Mouse (Mus musculus): ENCODE data around the gene E2f6.

Gene E2f6

GRCm38 (mm10) chr12:16810525-16811431 is at the start of gene E2f6:
Gene E2f6, plus strand, starts transcription at chr12:16810963.
- no peaks in the 10 kb centered on the region for H3K36me3 ChIP-seq (ENCODE audit: control insufficient read depth, insufficient read depth, low read length, poor library complexity, severe bottlenecking)
- H3K27me3 ChIP-seq (ENCODE audit: control insufficient read depth, insufficient read depth, low read length, poor library complexity, severe bottlenecking) = no peaks in the 10 kb centered on the region
- DNase-seq (ENCODE audit: low read depth, low spot score) = peak; percentile 86

- DNase-seq (ENCODE audit: low read depth, low spot score) = no peak
- no peaks in the 10 kb centered on the region for H3K36me3 ChIP-seq (ENCODE audit: control insufficient read depth, insufficient read depth, low read length, poor library complexity, severe bottlenecking)
- no peaks in the 10 kb centered on the region for H3K27me3 ChIP-seq (ENCODE audit: control insufficient read depth, insufficient read depth, low read length, poor library complexity, severe bottlenecking)
Observed at GRCm38 (mm10) chr12:16761461-16761860, 49.3 kb upstream of the E2f6 start.

GRCm38 (mm10) chr12:16763649-16764422 is 46.9 kb upstream of the E2f6 start:
- DNase-seq (ENCODE audit: low read depth, low spot score) = no peak
- Histone ChIP-seq H3K36me3 (ENCODE audit: control insufficient read depth, insufficient read depth, low read length, poor library complexity, severe bottlenecking) (no peaks in the 10 kb centered on the region), H3K27me3 (ENCODE audit: control insufficient read depth, insufficient read depth, low read length, poor library complexity, severe bottlenecking) (no peaks in the 10 kb centered on the region)

- no peaks in the 10 kb centered on the region for H3K27me3 ChIP-seq (ENCODE audit: control insufficient read depth, insufficient read depth, low read length, poor library complexity, severe bottlenecking)
- DNase-seq (ENCODE audit: low read depth, low spot score) = peak; percentile 27
- no peaks in the 10 kb centered on the region for H3K36me3 ChIP-seq (ENCODE audit: control insufficient read depth, insufficient read depth, low read length, poor library complexity, severe bottlenecking)
Observed at GRCm38 (mm10) chr12:16764776-16765445, 45.9 kb upstream of the E2f6 start.

GRCm38 (mm10) chr12:16768251-16768650 is 42.5 kb upstream of the E2f6 start:
- DNase-seq (ENCODE audit: low read depth, low spot score) = no peak
- H3K36me3 ChIP-seq (ENCODE audit: control insufficient read depth, insufficient read depth, low read length, poor library complexity, severe bottlenecking) = no peaks in the 10 kb centered on the region
- no peaks in the 10 kb centered on the region for H3K27me3 ChIP-seq (ENCODE audit: control insufficient read depth, insufficient read depth, low read length, poor library complexity, severe bottlenecking)

DNA sequence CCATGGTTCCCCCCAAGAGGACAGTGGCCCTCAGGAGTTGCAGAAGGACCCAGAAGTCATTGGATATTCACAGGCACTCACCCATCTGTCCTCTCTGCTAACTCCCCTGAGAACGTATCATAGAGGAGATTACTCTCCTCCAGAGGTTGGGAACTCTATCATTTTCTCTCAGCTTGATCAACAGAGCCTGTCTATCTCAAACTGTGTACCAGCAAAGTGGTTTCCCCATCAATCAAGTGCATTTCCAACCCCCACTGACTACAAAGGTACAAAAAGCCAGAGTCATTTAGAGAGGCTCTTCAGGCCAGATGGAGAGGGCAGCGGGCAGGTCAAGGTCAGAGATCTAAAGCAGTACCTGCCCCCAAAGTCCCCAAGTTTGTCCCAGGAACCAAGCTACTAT is 42.1 kb upstream of the E2f6 start:
- no peaks in the 10 kb centered on the region for H3K27me3 ChIP-seq (ENCODE audit: control insufficient read depth, insufficient read depth, low read length, poor library complexity, severe bottlenecking)
- DNase-seq (ENCODE audit: low read depth, low spot score) = no peak
- H3K36me3 ChIP-seq (ENCODE audit: control insufficient read depth, insufficient read depth, low read length, poor library complexity, severe bottlenecking) = no peaks in the 10 kb centered on the region

GRCm38 (mm10) chr12:16769601-16770165 is 41.1 kb upstream of the E2f6 start:
- DNase-seq (ENCODE audit: low read depth, low spot score) = no peak
- Histone ChIP-seq H3K27me3 (ENCODE audit: control insufficient read depth, insufficient read depth, low read length, poor library complexity, severe bottlenecking) (no peaks in the 10 kb centered on the region), H3K36me3 (ENCODE audit: control insufficient read depth, insufficient read depth, low read length, poor library complexity, severe bottlenecking) (no peaks in the 10 kb centered on the region)

DNA sequence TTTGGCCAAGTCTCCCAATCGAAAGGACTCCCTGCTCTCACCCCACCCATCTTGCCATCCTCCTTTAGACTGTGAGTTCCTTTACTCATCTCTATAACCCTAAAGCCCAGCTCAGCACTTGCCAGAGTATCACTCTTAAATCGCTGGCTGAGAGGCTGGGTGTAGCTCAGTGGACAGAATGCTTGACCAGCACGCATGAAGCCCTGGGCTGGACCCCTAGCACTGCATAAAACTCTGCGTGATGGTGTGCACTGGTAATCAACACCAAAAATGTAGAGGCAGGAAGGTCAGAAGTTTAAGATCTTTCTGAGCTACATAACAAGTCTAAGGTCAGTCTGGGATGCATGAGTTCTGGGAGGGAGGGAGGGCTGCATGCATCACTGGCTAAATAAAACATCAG is 36.2 kb upstream of the E2f6 start:
- no peaks in the 10 kb centered on the region for H3K36me3 ChIP-seq (ENCODE audit: control insufficient read depth, insufficient read depth, low read length, poor library complexity, severe bottlenecking)
- DNase-seq (ENCODE audit: low read depth, low spot score) = no peak
- H3K27me3 ChIP-seq (ENCODE audit: control insufficient read depth, insufficient read depth, low read length, poor library complexity, severe bottlenecking) = no peaks in the 10 kb centered on the region; the same call in 1 of the 2 replicates

GRCm38 (mm10) chr12:16775351-16775750 is 35.4 kb upstream of the E2f6 start:
- no peaks in the 10 kb centered on the region for H3K36me3 ChIP-seq (ENCODE audit: control insufficient read depth, insufficient read depth, low read length, poor library complexity, severe bottlenecking)
- no peak for DNase-seq (ENCODE audit: low read depth, low spot score)
- H3K27me3 ChIP-seq (ENCODE audit: control insufficient read depth, insufficient read depth, low read length, poor library complexity, severe bottlenecking) = no peaks in the 10 kb centered on the region; the same call in 1 of the 2 replicates

DNA sequence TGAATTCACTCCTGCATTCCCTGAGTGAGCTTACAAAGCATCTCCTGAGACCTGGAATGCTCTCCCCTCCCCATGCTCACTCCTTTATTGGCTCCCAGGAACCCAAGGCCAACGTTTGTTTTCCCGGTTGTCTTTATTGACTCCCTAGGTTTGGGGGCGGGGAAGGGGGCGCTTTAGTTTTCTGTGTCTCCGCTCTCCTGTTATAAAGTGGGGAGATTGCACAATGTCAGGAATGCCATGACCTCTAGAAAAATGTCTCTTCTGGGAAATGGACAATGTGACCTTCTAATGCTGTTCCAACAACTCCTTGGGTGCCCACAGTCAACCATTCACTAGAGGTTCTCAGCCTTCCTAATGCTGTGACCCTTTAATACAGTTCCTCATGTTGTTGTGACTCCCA is 32.2 kb upstream of the E2f6 start:
- H3K36me3 ChIP-seq (ENCODE audit: control insufficient read depth, insufficient read depth, low read length, poor library complexity, severe bottlenecking) = no peaks in the 10 kb centered on the region
- DNase-seq (ENCODE audit: low read depth, low spot score) = no peak
- H3K27me3 ChIP-seq (ENCODE audit: control insufficient read depth, insufficient read depth, low read length, poor library complexity, severe bottlenecking) = no peaks in the 10 kb centered on the region; the same call in 1 of the 2 replicates

- no peak for DNase-seq (ENCODE audit: low read depth, low spot score)
- H3K27me3 ChIP-seq (ENCODE audit: control insufficient read depth, insufficient read depth, low read length, poor library complexity, severe bottlenecking) = no peaks in the 10 kb centered on the region; the same call in 1 of the 2 replicates
Observed at GRCm38 (mm10) chr12:16779165-16779564, 31.6 kb upstream of the E2f6 start.

GRCm38 (mm10) chr12:16780320-16780719 is 30.4 kb upstream of the E2f6 start:
- DNase-seq (ENCODE audit: low read depth, low spot score) = no peak
- H3K27me3 ChIP-seq (ENCODE audit: control insufficient read depth, insufficient read depth, low read length, poor library complexity, severe bottlenecking) = no peaks in the 10 kb centered on the region; the same call in 1 of the 2 replicates
- H3K36me3 ChIP-seq (ENCODE audit: control insufficient read depth, insufficient read depth, low read length, poor library complexity, severe bottlenecking) = no peaks in the 10 kb centered on the region

More at GRCm38 (mm10) chr12:16779165-16779564, 31.6 kb upstream of the E2f6 start:
- H3K36me3 ChIP-seq (ENCODE audit: control insufficient read depth, insufficient read depth, low read length, poor library complexity, severe bottlenecking) = no peaks in the 10 kb centered on the region

DNA sequence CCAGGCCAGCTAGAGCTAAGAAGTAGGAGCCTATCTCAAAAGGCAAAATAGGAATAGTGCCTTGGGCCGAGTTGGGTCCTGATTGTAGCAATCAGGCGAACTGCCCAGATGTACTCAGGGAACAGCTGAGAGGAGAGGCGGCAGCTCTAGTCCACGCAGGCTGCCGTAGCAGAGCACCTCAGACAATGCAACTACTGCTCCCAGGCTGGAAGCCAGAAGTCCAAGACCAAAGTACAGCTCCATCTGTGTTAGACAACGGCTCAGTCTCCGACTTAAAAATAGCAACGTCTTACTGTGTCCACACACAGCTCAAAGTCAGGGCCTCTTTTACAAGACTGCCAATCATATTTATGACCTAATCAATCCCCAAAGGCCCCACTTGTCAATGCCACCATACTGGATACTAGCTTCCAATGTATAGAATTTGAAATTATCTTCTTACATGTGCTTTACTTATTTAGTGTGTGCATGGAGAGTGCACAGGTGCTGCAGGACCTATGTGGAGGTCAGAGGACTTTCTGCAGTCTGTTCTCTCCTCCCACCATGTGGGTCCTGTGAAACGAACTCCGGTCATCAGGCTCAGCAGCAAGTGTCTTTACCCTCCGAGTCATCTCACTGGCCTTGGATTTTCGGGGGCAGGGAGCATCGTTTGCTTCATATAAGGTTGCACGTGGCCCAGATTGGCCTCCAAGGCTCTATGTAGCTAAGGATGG is 29.6 kb upstream of the E2f6 start:
- H3K36me3 ChIP-seq (ENCODE audit: control insufficient read depth, insufficient read depth, low read length, poor library complexity, severe bottlenecking) = no peaks in the 10 kb centered on the region
- H3K27me3 ChIP-seq (ENCODE audit: control insufficient read depth, insufficient read depth, low read length, poor library complexity, severe bottlenecking) = no peaks in the 10 kb centered on the region
- DNase-seq (ENCODE audit: low read depth, low spot score) = no peak

DNA sequence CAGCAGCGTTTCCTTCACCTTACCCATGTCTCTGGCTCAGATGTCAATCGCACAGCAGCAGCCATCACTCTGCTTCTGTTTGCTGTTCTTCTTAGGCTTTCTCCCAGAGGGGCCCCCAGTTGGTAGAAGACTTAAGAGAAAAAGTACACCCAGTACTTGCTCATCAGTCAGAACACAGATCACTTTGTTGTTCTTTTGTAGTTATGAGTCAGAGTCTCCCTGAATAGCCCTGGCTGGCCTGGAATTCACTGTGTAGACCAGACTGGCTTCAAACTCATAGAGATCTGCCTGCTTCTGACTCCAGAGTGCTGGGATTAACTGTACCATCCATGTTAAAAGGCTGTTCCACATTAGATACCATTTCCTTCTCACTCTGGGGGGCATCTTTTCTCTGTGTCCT is 22.2 kb upstream of the E2f6 start:
- Histone ChIP-seq H3K27me3 (ENCODE audit: control insufficient read depth, insufficient read depth, low read length, poor library complexity, severe bottlenecking) (no peaks in the 10 kb centered on the region), H3K36me3 (ENCODE audit: control insufficient read depth, insufficient read depth, low read length, poor library complexity, severe bottlenecking) (no peaks in the 10 kb centered on the region)
- DNase-seq (ENCODE audit: low read depth, low spot score) = no peak
